Mouse (Mus musculus) brown adipose tissue, adult 24 weeks (tissue): ENCODE results near the gene Gm609. TPM values are rescaled to one million over a fixed set of nuclear protein-coding genes. Genes with fewer than 3 reads are reported as not detected.
A peak's percentile ranks its signal among the peaks of the same experiment; 100 is the strongest.

Source experiments
- H3K27ac ChIP-seq: fragments of 200-500 bp; replicated peaks from 2 replicates; pipeline ENCODE4 v1.5.1; 2012; ENCODE audit warnings: low read depth, mild to moderate bottlenecking, low read length
- H3K4me1 ChIP-seq: fragments of 200-500 bp; 2 replicates; pipeline ENCODE4 v1.6.1; 2012; ENCODE audit warnings: low read length, mixed read lengths; ENCODE audit not compliant: control insufficient read depth, insufficient read depth, insufficient read length
- H3K4me3 ChIP-seq: fragments of 200-500 bp; 2 replicates; pipeline ENCODE4 v1.5.1; 2012; ENCODE audit warnings: low read depth, mild to moderate bottlenecking, low read length, moderate library complexity; ENCODE audit not compliant: insufficient read depth
- polyA plus RNA-seq: library from polyadenylated mRNA; stranded (reverse); fragments of >200 nt; gene quantifications from 2 replicates; pipeline ENCODE4 v1.2.4, GENCODE M21; 2012; ENCODE audit not compliant: missing spikeins, insufficient read depth, insufficient read length

Gene Gm609
- polyA plus RNA-seq, 1 experiment: not detected

DNA sequence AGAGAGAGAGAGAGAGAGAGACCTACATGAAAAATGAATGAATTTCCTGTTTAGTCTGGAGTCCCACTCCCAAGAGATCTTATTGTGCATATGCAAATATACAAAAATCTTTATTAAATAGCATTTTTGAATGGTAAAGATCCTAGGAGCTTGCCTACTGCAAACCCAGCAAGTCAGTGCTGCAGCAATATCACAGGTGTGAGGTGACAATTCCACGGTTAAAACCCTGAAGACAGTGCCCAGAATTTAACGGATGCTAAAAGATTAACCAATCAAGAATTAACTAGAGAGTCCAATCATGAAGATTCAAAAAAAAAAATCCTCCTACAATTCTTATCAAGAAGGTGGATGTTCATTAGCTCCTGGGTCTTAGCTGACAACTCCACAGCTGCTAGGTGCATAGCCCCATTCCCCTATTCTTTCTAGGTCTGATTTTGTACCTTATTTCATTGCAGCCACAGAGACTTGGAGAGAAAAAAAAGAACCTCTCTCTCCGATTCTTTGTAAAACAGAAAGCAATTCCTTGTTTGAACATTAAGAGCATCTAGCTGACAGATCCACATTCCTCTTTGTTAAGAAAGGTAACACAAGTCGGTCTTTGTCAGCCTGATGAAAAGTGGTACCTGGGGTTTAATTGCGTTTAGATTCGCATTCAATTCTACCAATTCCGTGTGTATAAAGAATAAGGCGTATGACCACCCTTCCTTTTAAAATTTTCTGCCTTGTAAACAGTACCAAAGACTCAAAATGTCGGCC is 84.9 kb downstream of the Gm609 start:
- H3K27ac ChIP-seq: peak overlapping the region; percentile 89

GRCm38 (mm10) chr16:45407091-45407490 is 85.7 kb downstream of the Gm609 start:
- H3K27ac ChIP-seq: peak overlapping the region; percentile 66
- peak overlapping the region; percentile 87; the same call in 1 of the 2 replicates for H3K4me3 ChIP-seq

More for the DNA sequence above, 84.9 kb downstream of the Gm609 start:
- peaks cover 4% of the 10 kb centered on the region; the same call in 1 of the 2 replicates for H3K4me1 ChIP-seq
- H3K4me3 ChIP-seq: peak overlapping the region; percentile 87

GRCm38 (mm10) chr16:45402951-45403350 is 89.8 kb downstream of the Gm609 start:
- H3K4me3 ChIP-seq: no peak overlapping the region
- peaks cover 19% of the 10 kb centered on the region for H3K4me1 ChIP-seq
- no peak overlapping the region for H3K27ac ChIP-seq

More at GRCm38 (mm10) chr16:45407091-45407490, 85.7 kb downstream of the Gm609 start:
- peaks cover 5% of the 10 kb centered on the region; the same call in 1 of the 2 replicates for H3K4me1 ChIP-seq

DNA sequence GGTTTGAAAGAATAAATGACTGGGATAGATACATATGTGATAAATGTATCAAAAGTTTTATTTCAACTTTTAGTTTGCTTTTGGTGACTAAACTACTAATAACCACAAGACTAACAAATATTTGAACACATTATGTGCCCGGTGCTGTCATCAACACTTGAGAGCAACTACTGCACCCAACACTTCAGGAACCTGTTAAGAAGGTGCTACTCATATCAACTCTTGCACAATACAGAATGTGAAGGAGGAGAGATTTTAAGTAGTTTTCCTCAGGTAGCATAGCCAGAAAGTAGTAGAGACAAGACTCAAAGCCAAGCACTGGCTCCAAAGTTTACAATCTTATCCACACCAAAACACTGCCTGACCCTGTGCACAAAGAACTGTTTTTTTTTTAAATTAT is 90.7 kb downstream of the Gm609 start:
- Histone ChIP-seq H3K27ac (no peak overlapping the region), H3K4me3 (no peak overlapping the region), H3K4me1 (peaks cover 19% of the 10 kb centered on the region)

DNA sequence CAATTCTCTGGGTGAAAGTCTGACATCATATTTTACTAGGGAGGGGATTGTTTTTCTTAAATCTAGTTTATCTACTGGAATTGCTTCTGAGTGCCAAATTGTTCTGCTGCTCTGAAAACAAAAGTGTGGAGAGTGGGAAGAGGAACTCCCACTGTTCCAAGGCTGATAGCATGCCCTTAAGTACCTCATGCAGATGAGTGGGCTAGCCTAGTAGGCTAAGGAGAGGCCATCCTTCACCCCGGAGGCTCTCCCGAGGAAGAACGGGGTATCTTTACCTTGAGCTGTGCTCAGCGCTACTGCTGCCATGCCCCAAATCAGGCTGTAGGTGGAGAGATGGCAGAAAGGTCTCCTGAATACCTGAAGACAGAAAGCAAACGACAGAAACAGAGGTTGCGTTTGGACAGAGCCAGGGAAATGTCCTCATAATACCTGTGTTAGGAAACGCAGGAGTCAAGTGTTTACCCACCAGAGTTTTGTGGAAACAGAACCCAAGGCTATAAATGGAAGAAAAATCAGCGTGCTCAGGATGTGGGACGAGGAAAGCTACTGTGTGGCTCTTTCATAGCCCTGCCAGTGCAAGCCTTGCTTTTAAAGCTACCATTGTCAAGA is 92.7 kb downstream of the Gm609 start:
- Histone ChIP-seq H3K4me3 (no peak overlapping the region), H3K27ac (peak overlapping the region; percentile 72), H3K4me1 (peaks cover 19% of the 10 kb centered on the region)

DNA sequence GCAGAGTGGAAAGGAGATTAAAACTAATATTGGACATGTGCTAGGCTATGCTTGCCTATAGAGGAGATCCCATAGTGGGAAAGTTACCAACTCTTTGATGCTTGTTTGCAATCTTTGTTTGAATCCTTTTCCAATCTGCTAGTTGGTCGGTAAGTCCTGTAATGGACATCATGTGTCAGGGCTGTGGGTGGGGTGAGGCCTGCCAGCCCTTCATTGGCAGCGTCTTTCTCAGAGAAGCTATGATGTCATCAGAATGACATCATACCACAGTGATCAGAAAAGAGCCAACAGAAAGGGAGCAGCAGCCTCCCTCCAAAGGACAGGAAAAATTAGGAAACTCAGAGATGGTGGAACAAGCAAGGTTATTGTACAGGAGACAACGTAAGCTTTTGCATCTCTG is 93.4 kb downstream of the Gm609 start:
- H3K27ac ChIP-seq: peak overlapping the region; percentile 40; the same call in 1 of the 2 replicates
- peaks cover 17% of the 10 kb centered on the region for H3K4me1 ChIP-seq
- H3K4me3 ChIP-seq: no peak overlapping the region

GRCm38 (mm10) chr16:45397440-45397839 is 95.3 kb downstream of the Gm609 start:
- Histone ChIP-seq H3K27ac (no peak overlapping the region), H3K4me3 (no peak overlapping the region), H3K4me1 (peaks cover 17% of the 10 kb centered on the region)

DNA sequence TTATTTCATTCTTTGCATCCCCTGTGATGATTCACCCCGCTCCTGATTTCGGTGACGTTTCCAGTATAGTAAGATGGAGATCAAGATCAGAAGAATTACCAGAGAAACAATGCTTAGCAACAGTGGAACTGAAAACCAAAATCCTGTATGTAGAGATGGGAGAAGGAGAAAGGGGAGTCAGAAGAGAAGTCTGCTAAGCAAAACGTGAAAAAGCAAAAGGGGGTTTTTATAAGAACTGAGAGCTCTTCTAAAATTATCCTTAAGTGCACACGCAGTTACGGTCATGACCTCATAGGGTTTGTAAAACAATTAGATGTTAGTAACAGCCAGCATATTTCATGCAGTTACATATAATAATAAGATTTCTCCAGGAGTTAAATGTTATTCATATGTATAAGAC is 100.5 kb downstream of the Gm609 start:
- H3K27ac ChIP-seq: no peak overlapping the region
- peaks cover 4% of the 10 kb centered on the region; the same call in 1 of the 2 replicates for H3K4me1 ChIP-seq
- no peak overlapping the region for H3K4me3 ChIP-seq

DNA sequence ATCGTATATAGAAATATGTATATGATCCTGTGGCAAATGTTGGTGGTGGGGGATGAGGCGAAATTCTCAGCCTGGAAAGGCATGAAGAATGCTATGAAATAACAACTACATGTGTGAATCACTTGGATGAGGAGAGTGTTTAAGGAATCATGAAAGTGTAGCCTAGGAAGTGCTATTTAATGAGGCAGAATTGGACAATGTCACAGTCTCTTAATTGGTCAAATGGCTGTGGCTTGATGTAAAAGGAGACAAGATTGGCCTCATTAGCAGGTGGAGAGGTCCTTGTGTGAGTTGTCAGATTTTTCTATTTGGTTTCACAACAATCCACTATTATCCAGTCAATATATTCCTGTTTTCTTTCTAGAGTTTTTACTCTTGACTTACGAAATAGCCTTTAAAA is 101.1 kb downstream of the Gm609 start:
- H3K4me1 ChIP-seq: peaks cover 4% of the 10 kb centered on the region; the same call in 1 of the 2 replicates
- no peak overlapping the region for H3K4me3 ChIP-seq
- H3K27ac ChIP-seq: no peak overlapping the region

DNA sequence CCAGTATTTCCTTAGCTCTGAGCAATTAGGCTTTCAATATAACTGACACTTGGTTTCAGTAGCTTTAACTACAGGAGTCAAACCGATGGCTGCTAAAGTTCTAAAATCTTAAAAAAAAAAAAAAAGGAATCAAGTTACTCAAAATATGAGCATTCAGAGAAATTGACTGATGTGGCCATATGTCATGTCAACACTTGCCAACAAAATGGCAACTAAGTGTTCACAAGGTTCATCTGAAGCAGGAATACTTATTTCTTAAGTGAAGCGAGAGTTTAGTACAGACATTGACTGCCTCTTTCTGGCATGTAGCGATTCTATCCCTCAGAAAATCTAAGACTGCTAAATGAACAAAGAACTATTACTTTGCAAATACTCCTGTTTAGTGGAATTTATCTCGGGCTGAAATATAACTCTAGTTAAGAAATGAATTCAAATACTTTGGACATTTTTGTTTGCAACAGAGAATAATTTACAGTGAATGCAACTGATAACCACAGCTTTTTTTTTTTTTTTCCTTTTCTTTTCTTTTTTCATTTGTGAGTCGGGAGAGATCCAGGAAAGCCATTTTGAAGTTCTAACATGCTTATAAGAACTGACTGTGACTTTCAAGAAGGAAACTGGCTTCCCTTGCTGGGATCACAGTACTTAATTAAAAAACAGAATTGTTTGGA is 102.3 kb downstream of the Gm609 start:
- Histone ChIP-seq H3K27ac (no peak overlapping the region), H3K4me3 (no peak overlapping the region), H3K4me1 (peaks cover 4% of the 10 kb centered on the region; the same call in 1 of the 2 replicates)

DNA sequence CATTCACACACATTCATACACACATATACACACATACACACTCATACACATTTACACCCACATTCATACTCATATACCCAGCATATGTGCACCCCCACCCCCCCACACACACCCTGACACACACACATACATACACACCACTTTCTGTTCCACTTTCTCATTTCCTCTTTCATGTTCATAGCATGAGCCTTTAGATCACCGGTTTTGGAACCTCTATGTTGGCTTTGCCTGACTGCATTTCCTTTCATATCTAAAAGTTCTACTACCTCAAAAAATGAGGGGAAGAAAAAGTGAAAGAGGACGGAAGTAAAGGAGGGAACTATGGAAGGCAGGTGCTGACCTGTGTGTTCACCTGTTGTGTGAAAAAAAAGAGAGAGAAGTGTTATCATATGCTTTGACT is 102.9 kb downstream of the Gm609 start:
- peaks cover 4% of the 10 kb centered on the region; the same call in 1 of the 2 replicates for H3K4me1 ChIP-seq
- H3K4me3 ChIP-seq: no peak overlapping the region
- no peak overlapping the region for H3K27ac ChIP-seq

DNA sequence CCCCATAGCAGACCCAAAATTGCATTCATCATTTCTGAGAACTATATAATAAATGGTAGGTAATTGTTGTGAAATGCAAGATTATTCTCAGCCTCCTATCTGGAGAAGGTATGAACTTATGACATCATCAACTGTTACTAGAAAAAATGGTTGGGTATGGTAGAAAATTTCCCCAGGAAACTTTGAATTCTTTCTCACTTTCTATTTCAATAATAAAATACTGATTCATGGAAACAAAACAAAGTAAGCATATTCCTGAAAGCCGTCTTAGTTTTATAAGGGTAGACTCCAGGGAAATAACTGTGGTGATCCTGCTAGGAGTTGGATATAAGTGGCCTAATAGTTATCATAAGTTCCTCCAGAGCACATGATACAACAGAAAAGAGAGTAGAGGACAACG is 103.7 kb downstream of the Gm609 start:
- no peak overlapping the region for H3K27ac ChIP-seq
- no peak overlapping the region for H3K4me3 ChIP-seq
- no peaks in the 10 kb centered on the region; the same call in 1 of the 2 replicates for H3K4me1 ChIP-seq

- Histone ChIP-seq H3K4me3 (no peak overlapping the region), H3K27ac (no peak overlapping the region), H3K4me1 (peaks cover 6% of the 10 kb centered on the region)
These were observed 111.0 kb downstream of the Gm609 start for GRCm38 (mm10) chr16:45381811-45382210.

DNA sequence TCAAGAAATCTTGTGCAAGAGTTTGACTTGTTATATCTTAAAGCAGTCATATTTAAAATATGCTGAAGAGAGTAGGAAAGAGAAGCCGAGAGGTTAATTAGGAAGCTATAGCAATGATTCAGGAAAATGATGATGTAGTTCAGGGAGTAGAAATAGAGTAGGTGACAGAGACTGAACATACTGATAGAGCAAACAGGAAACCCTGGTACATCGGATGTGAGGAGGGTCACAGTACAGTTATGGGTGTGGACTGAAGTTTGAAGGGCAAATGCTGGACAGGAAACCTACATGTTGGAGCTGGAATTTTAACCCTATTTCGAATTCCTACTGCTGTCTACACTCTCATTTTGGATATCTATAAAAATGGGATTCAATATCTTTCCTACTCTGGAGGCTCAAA is 113.8 kb downstream of the Gm609 start:
- peak overlapping the region; percentile 42 for H3K27ac ChIP-seq
- H3K4me3 ChIP-seq: no peak overlapping the region
- peaks cover 11% of the 10 kb centered on the region for H3K4me1 ChIP-seq

DNA sequence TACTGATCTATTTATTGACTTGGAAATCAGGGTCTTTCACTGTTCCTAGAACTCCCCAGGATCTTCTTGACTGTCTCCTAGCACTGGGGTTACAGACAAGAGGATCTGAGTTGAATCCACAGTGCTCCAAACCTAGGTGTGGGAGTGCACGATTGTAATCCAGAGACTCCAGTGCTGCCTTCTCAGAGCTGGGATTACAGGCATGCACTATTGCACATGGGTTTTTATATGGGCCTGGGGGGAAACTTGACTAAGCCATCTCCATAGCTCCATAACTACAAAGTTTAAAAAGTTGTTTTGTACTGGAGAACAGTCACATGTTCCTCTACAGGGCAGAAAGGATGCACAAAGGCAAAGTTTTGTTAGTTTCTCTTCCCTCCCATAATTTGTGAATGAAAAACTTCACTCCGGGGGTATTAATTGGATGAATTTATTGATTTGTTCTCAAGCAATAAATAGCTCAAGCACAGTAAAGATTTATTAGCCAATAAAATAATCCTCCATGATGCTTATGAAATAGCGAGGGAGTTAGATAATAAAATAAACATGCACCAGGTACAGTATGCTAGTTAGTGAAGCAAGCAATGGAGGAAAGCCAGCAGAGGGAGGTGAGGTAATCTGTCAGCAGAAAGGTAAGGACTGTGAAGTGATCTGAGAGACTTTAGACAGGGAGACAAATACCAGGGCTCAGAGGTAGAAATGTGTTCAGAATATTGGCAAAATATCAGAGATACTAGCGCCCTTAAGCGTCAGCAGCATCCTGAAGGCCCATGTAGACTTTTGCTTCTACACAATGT is 114.4 kb downstream of the Gm609 start:
- Histone ChIP-seq H3K27ac (peak overlapping the region; percentile 80), H3K4me1 (peaks cover 11% of the 10 kb centered on the region)

More for the DNA sequence above, 114.4 kb downstream of the Gm609 start:
- no peak overlapping the region for H3K4me3 ChIP-seq
